Mouse (Mus musculus) CH12.LX (cell line): ENCODE results near the gene Lrch1. TPM values are rescaled to one million over a fixed set of nuclear protein-coding genes. Genes with fewer than 3 reads are reported as not detected.

ENCODE experiments used
- polyA plus RNA-seq: library from polyadenylated mRNA; unstranded; fragments of >175 nt; gene quantifications from 2 replicates; pipeline ENCODE4 v1.2.1, GENCODE M21; 2012; ENCODE audit warnings: low read depth; ENCODE audit not compliant: insufficient read length
- total RNA-seq, 2 experiments: library from RNA; depleted of rRNA; stranded (reverse); fragments of 300-350 nt in 1 of 2; fragments of >200 nt in 1 of 2; gene quantifications; 2 replicates each; pipeline ENCODE4 v1.2.3; 2012 to 2014

Lrch1 gene
- total and polyA plus RNA-seq, 3 experiments = 10.3 to 23.3 (median 12.8) TPM

Other genes starting within 250 kb of the Lrch1 start
- gene Esd, start 215.6 kb downstream of the Lrch1 start, total RNA-seq (2012; rRNA removed) = 206 and 231 TPM in 2 replicates
- 434 and 504 TPM in 2 replicates for gene Esd, start 215.6 kb downstream of the Lrch1 start, total RNA-seq (2014; rRNA removed)
- 252 and 302 TPM in 2 replicates for gene Esd, start 215.6 kb downstream of the Lrch1 start, polyA plus RNA-seq
- gene Rubcnl, start 68.2 kb upstream of the Lrch1 start, total RNA-seq (2012; rRNA removed) = 23.5 and 24.9 TPM in 2 replicates
- 24.6 and 24.7 TPM in 2 replicates for gene Rubcnl, start 68.2 kb upstream of the Lrch1 start, total RNA-seq (2014; rRNA removed)
- 21.8 and 27.2 TPM in 2 replicates for gene Rubcnl, start 68.2 kb upstream of the Lrch1 start, polyA plus RNA-seq
- not detected in 2 replicates for gene Lrrc63, start 183.0 kb upstream of the Lrch1 start, total RNA-seq (2012; rRNA removed)
- gene Lrrc63, start 183.0 kb upstream of the Lrch1 start, total RNA-seq (2014; rRNA removed) = 0.15 TPM in 1 of 2 replicates, not detected in the other
- gene Lrrc63, start 183.0 kb upstream of the Lrch1 start, polyA plus RNA-seq = not detected in 2 replicates
- gene Lcp1, start 183.2 kb upstream of the Lrch1 start, total RNA-seq (2012; rRNA removed) = 258 and 289 TPM in 2 replicates
- 373 and 384 TPM in 2 replicates for gene Lcp1, start 183.2 kb upstream of the Lrch1 start, total RNA-seq (2014; rRNA removed)
- 777 and 805 TPM in 2 replicates for gene Lcp1, start 183.2 kb upstream of the Lrch1 start, polyA plus RNA-seq